Mouse (Mus musculus): Measurements from ENCODE around the gene Fnip1.

The Fnip1 gene

GRCm38 (mm10) chr11:54540328-54540727 is 102.3 kb downstream of the Fnip1 start:
- no peak for DNase-seq (ENCODE audit: low spot score in 2 of 2)

- no peak for DNase-seq (ENCODE audit: low spot score in 2 of 2)
These were observed 104.4 kb downstream of the Fnip1 start for GRCm38 (mm10) chr11:54542414-54542813.

- no peak for DNase-seq (ENCODE audit: low spot score in 2 of 2)
These were observed 117.0 kb downstream of the Fnip1 start for GRCm38 (mm10) chr11:54554970-54555369.

- peak; percentile 37 to 41 for DNase-seq (ENCODE audit: low spot score in 2 of 2)
These were observed 124.8 kb downstream of the Fnip1 start for GRCm38 (mm10) chr11:54562761-54563160.
